Mouse (Mus musculus) hindbrain, embryonic 13.5 days (tissue): ENCODE measurements at regions not wholly inside any gene's neighbourhood (a gene's known extent, or its start where the extent isn't known, plus 50 kb on each side); places are given as distances from the start of the nearest gene placed in this dataset.

Source experiments
- ATAC-seq: fragments of 200-750 bp; cut with Nextera tagmentation; 2 replicates; pipeline ENCODE4 v1.8.0; 2017; ENCODE audit warnings: moderate TSS enrichment; ENCODE audit not compliant: low FRiP score
- H3K27ac ChIP-seq: fragments of 300-500 bp; sonication (generic); 2 replicates; pipeline ENCODE4 v1.5.1; 2015; ENCODE audit warnings: inconsistent platforms, mild to moderate bottlenecking, moderate library complexity
- H3K27me3 ChIP-seq: fragments of 300-500 bp; sonication (generic); 2 replicates; pipeline ENCODE4 v1.6.1; 2015; ENCODE audit warnings: mild to moderate bottlenecking, inconsistent platforms
- H3K36me3 ChIP-seq: fragments of 300-500 bp; sonication (generic); 2 replicates; pipeline ENCODE4 v1.6.1; 2015; ENCODE audit warnings: mild to moderate bottlenecking, inconsistent platforms
- H3K4me1 ChIP-seq: fragments of 300-500 bp; sonication (generic); replicated peaks from 2 replicates; pipeline ENCODE4 v1.6.1; 2015; ENCODE audit warnings: inconsistent platforms
- H3K4me2 ChIP-seq: fragments of 300-500 bp; sonication (generic); 2 replicates; pipeline ENCODE4 v1.6.1; 2015; ENCODE audit warnings: inconsistent platforms, mild to moderate bottlenecking, moderate library complexity
- H3K4me3 ChIP-seq: fragments of 300-500 bp; sonication (generic); 2 replicates; pipeline ENCODE4 v1.5.1; 2015; ENCODE audit warnings: mild to moderate bottlenecking, inconsistent platforms
- H3K9ac ChIP-seq: fragments of 300-500 bp; sonication (generic); 2 replicates; pipeline ENCODE4 v1.6.1; 2015; ENCODE audit warnings: mild to moderate bottlenecking, inconsistent platforms
- H3K9me3 ChIP-seq: fragments of 300-500 bp; sonication (generic); 2 replicates; pipeline ENCODE4 v1.6.1; 2016; ENCODE audit warnings: inconsistent platforms
- WGBS: fragments of 180-500 bp; shearing (Covaris S2); methylation state at CpG from one replicate; pipeline ENCODE4 v1.1.7; 2015; 5-methylcytosine and 5-hydroxymethylcytosine counted together

DNA sequence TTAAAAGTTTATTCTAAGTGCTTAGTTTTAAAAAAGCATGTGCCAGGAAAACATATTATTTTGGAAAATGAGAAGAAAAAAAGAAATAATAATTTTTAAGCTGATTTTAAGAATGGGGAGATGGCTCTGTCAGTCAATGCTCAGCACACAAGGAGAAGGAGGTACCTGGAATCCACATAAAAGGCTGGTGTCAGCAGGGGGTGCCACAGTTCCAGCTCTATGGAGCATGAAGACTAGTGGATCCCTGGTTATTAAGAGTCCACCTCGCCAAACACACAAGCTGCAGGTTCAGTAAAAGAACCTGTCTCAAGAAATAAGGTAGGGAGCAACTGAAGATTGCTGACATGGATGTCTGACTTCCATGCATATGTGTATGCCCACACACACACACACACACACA, 115.4 kb upstream of the Cacna2d3 start:
- no peaks in the 10 kb centered on the region for H3K36me3 ChIP-seq
- ATAC-seq = no peak
- no peaks in the 10 kb centered on the region for H3K27me3 ChIP-seq
- no peak overlapping the region for H3K4me3 ChIP-seq
- no peak overlapping the region for H3K4me2 ChIP-seq
- H3K9me3 ChIP-seq = 0 out of 2 replicates have a peak, but pooled peaks cover 4% of the 10 kb centered on the region
- H3K9ac ChIP-seq = no peak overlapping the region
- H3K4me1 ChIP-seq = no peaks in the 10 kb centered on the region
- H3K27ac ChIP-seq = no peak overlapping the region
- 50% methylated on average over 1 of the region's 1 CpGs for WGBS

DNA sequence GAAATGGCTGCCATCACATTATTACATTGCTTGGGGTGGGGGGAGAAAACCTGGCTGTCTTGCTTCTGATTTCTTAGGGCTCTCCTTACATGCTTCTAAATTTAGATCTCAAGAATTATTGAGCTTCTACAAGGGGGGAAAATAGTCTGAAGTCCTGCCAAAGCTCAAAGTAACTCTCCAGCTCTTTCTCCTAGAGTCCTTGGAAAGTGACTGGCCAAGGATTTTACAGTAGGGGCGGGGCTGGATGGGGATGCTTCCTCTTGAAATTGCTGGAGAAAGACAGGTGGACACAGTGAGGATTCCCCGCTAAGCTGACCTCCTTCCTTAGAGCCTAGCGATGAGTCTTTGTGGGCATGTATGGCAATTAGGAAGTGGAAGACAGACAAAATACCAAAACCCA, 117.9 kb upstream of the Cacna2d3 start:
- Histone ChIP-seq H3K9ac (no peak overlapping the region), H3K4me2 (no peak overlapping the region), H3K4me1 (no peaks in the 10 kb centered on the region), H3K9me3 (0 out of 2 replicates have a peak, but pooled peaks cover 2% of the 10 kb centered on the region), H3K4me3 (no peak overlapping the region), H3K27me3 (no peaks in the 10 kb centered on the region), H3K36me3 (no peaks in the 10 kb centered on the region), H3K27ac (no peak overlapping the region)
- ATAC-seq = no peak
- 87% methylated on average over 3 of the region's 3 CpGs for WGBS

DNA sequence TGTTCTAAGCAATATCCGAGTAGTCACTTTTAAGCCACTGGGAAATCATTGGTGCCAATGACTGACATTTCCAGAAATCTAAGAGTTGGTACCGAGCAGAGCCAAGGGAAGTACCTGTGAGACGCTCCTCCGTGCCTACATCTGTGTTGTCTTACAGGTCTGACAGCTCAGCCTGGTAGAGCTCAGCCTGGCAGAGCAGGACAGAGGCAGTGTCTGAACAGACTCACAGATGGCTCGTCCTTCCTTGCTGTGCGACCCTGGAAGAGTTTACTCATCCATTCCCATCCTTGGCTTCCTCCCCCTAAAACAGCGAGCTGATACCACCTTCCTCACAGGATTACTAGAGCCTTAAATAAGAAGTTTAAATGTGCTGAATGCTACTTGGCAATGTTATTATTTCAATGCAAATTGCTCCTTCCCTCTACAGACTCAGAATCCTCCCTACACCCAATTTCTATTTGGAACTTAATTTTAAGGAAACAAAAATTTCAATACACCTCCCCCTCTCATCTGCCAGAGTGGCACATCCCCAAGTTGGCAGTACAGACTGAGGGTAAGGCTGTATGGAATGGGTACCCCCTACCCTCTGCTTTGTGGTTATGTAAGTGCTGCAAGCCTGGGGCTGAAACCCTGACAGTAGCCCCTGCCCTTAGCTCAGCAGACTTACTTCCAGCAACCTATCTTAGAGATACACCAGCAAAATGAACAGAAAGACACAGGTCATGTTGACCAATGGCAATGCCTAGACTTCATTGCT, 119.9 kb upstream of the Cacna2d3 start:
- no peaks in the 10 kb centered on the region for H3K9me3 ChIP-seq
- no peak overlapping the region for H3K9ac ChIP-seq
- 91% methylated on average over 7 of the region's 7 CpGs for WGBS
- H3K27ac ChIP-seq = no peak overlapping the region
- no peak for ATAC-seq
- H3K4me2 ChIP-seq = no peak overlapping the region
- no peaks in the 10 kb centered on the region for H3K27me3 ChIP-seq
- H3K4me1 ChIP-seq = no peaks in the 10 kb centered on the region
- no peaks in the 10 kb centered on the region for H3K36me3 ChIP-seq
- no peak overlapping the region for H3K4me3 ChIP-seq

DNA sequence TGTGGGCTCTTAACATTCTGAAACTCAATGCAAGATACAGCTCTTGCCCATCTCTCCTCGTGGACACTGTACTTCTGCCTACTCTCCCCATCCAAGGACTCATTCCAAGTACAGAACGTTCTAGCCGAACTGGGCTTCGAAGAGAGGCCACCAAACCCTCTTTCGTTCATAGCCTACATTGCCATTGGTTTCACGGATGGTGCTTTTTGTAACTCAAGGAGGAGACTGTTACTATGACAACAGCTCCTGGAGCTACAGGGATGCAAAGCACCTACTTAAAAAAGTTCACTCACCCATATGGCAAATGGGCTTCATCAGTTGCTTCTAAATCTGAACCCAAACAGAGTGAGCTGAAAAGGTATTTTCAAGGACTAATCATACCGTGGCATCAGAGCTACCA, 120.4 kb upstream of the Selenok start:
- Histone ChIP-seq H3K4me2 (no peak overlapping the region), H3K4me1 (0 out of 2 replicates have a peak, but pooled peaks cover 3% of the 10 kb centered on the region), H3K27me3 (no peaks in the 10 kb centered on the region), H3K36me3 (no peaks in the 10 kb centered on the region), H3K9ac (no peak overlapping the region), H3K9me3 (no peaks in the 10 kb centered on the region), H3K4me3 (no peak overlapping the region), H3K27ac (no peak overlapping the region)
- 84% methylated on average over 7 of the region's 7 CpGs for WGBS
- ATAC-seq = no peak

DNA sequence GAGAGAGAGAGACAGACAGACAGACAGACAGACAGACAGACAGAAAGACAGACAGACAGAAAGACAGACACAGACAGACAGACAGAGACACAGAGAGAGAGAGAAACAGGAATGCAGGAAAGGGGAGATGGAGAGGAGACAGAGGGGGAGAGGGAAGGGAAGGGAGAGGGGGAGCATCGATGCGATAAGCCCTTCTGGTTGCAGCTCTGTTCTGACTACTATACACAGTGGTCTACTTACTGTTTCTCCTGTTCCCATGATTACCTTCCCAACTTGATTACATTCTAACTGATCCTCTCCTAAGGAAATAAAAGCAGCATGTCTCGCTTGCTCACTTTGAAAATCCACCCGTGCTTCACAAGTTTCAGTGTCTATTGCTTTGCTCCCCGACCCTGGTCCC, 116.8 kb upstream of the Selenok start:
- ATAC-seq = no peak
- 90% methylated on average over 5 of the region's 5 CpGs for WGBS
- Histone ChIP-seq H3K4me3 (no peak overlapping the region), H3K4me1 (0 out of 2 replicates have a peak, but pooled peaks cover 3% of the 10 kb centered on the region), H3K4me2 (no peak overlapping the region), H3K36me3 (no peaks in the 10 kb centered on the region), H3K9me3 (no peaks in the 10 kb centered on the region), H3K9ac (no peak overlapping the region), H3K27ac (no peak overlapping the region), H3K27me3 (no peaks in the 10 kb centered on the region)

DNA sequence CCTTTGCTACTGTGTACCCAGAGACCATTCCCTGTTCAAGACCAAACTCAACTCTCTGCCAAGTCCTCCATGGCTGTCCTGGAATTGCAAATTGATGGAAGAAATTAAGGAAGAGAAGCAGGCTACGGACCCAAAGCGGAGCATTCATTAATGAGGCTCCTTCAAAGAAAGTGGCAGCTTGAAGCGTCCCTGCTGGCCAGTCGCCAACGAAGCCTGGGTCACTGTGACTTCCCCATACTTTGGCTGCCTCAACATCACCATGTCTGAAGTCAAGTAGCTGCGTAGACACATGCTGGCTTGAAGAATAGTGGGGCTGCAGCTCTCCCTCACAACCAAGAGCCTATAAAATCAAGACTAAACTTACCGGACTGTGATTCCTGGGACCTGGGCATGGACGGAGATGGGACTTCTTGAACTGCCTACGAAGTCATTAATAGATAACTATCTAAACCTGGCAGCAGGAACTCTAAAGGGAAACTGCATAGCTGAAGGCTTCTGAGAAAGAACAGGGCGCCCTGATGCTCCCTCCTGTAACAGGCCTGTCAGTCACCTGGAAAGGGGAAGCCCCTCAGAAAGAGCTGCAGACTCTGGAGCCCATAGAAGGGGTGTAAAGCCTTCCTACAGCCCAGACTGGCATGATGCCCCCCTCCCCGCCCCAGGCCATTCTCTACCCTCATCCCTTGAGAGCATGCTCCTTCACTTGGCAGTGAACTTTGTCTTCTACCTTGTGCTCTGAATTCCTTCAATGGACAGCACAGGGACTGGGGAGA, 116.0 kb upstream of the Selenok start:
- Histone ChIP-seq H3K9ac (no peak overlapping the region), H3K36me3 (no peaks in the 10 kb centered on the region), H3K4me1 (0 out of 2 replicates have a peak, but pooled peaks cover 3% of the 10 kb centered on the region), H3K4me3 (no peak overlapping the region), H3K27me3 (no peaks in the 10 kb centered on the region), H3K9me3 (no peaks in the 10 kb centered on the region), H3K27ac (no peak overlapping the region), H3K4me2 (no peak overlapping the region)
- no peak for ATAC-seq
- WGBS = 75% methylated on average over 11 of the region's 11 CpGs

DNA sequence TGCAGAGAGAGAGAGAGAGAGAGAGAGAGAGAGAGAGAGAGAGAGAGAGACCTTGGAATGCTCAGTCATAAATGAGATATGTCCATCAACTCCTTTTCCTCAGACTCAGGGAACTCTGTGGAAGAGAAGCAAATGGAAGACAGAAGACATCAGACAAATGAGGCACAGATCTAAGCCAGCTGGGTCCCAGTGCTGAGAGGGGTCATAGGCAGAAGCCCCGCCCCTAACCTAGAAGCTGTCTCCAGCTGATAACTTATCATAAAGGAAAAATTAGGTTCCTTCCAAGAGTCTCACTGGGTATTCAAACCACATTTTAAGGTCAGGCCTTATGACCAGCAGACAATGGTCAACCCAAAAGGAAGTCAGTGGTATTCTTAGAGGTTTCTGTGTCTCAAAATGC, 106.1 kb upstream of the Selenok start:
- no peaks in the 10 kb centered on the region for H3K36me3 ChIP-seq
- no peak overlapping the region for H3K9ac ChIP-seq
- ATAC-seq = no peak
- H3K9me3 ChIP-seq = no peaks in the 10 kb centered on the region
- H3K4me1 ChIP-seq = no peaks in the 10 kb centered on the region
- no peak overlapping the region for H3K4me3 ChIP-seq
- 90% methylated on average over 1 of the region's 1 CpGs for WGBS
- no peak overlapping the region for H3K27ac ChIP-seq
- no peak overlapping the region for H3K4me2 ChIP-seq
- H3K27me3 ChIP-seq = no peaks in the 10 kb centered on the region

DNA sequence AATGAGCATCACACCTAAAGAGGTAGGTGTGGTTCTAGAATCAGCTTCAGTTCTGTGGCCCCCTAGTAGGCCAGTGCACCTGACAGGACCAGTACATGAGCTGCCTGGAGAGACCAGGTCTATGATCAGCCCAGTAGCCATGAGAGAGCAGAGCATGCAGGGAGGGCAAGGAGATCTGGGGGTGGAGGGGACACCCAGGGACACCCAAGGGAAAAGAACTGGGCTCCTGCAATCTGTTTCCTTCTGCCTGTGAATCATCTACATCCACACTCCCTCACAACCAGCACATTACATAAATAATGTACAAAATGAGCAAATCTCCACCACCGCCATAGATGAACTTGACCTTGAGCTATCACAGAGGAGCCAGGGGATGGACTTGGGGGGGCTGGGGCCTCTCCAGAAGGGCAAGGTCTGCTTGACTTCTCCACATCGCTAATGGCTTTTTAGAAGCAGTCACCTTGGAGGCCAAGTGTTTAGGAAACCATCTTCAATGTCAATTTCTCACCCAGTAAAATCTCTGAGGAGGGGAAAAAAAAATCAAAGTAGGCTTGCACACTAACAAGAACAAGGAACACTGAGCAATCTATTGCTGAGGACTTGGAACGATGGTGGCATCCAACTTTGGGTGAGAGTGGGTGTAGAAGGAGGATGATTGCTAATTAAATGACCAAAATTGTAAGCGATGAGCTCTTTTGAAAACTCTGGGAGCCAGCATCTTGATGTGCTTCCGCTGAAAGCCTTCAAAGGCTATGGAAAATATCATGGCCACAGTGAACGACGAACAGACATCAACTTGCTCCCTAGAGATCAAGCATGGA, 101.4 kb upstream of the Selenok start:
- Histone ChIP-seq H3K9ac (no peak overlapping the region), H3K36me3 (no peaks in the 10 kb centered on the region), H3K27ac (no peak overlapping the region), H3K9me3 (no peaks in the 10 kb centered on the region), H3K4me1 (no peaks in the 10 kb centered on the region), H3K4me3 (no peak overlapping the region), H3K27me3 (no peaks in the 10 kb centered on the region), H3K4me2 (no peak overlapping the region)
- 93% methylated on average over 7 of the region's 7 CpGs for WGBS
- no peak for ATAC-seq

DNA sequence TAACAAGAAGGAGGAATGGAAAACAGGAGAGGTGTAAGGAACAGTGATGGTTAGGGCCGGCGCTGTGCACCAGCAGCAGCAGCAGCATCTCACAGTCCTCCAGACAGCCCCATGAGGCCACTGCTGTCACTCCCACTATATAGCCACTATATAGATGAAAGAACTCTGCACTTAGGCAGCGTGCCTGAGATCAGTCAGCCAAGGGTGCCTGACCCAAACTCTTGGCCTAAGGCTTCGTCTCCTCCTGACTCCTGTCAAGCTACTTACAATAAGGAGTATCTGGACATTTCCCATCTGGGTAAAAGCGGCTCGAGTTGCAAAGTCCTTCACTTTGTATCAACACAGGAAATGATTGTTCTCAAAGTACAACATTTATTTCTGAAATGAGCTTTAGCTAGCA, 100.8 kb upstream of the Selenok start:
- 73% methylated on average over 6 of the region's 6 CpGs for WGBS
- no peaks in the 10 kb centered on the region for H3K27me3 ChIP-seq
- H3K4me3 ChIP-seq = no peak overlapping the region
- no peaks in the 10 kb centered on the region for H3K4me1 ChIP-seq
- no peak overlapping the region for H3K4me2 ChIP-seq
- H3K36me3 ChIP-seq = no peaks in the 10 kb centered on the region
- no peak for ATAC-seq
- no peak overlapping the region for H3K27ac ChIP-seq
- no peaks in the 10 kb centered on the region for H3K9me3 ChIP-seq
- no peak overlapping the region for H3K9ac ChIP-seq

DNA sequence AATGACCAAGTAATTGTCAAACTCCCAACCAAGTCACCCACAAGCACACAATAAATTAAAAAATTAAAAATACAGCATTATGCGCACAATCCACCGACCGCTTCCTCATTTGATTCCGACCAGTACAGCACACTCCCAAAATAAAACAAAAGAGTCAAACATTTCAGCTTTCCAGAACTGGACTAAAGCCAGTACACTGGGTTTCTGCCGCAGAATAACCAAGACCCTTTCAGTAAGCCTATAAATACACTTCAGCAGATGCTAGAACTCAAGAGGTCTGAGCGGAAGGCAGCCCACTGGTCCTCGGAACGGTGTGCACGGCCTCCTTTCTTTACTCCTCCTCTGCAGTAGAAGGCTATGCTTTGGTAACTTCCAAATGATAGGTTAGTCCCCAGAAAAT, 98.2 kb upstream of the Selenok start:
- H3K4me1 ChIP-seq = no peaks in the 10 kb centered on the region
- H3K4me2 ChIP-seq = no peak overlapping the region
- no peak overlapping the region for H3K9ac ChIP-seq
- H3K36me3 ChIP-seq = no peaks in the 10 kb centered on the region
- no peak overlapping the region for H3K4me3 ChIP-seq
- no peak for ATAC-seq
- no peaks in the 10 kb centered on the region for H3K9me3 ChIP-seq
- WGBS = 93% methylated on average over 9 of the region's 9 CpGs
- H3K27ac ChIP-seq = no peak overlapping the region
- no peaks in the 10 kb centered on the region for H3K27me3 ChIP-seq

DNA sequence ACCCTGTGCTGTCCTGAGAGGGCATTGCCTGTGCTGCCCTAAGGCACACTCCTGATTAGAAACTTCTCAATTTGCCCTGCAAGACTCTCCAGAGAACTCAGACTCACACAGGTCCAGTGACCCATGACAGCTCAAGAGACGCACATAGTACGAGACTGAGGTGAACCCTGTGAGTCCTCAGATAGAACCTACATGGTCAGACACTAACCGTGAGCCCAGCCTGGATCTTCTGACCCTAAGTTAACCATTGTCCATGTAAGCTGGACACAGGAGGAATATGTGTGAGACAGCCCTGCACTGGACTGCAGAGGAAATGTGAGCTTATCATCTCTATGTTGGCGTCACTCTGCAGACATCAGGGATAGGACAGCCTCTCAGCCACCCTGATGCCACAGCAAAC, 91.4 kb upstream of the Selenok start:
- Histone ChIP-seq H3K4me3 (no peak overlapping the region), H3K4me1 (0 out of 2 replicates have a peak, but pooled peaks cover 3% of the 10 kb centered on the region), H3K36me3 (no peaks in the 10 kb centered on the region), H3K27ac (no peak overlapping the region), H3K4me2 (no peak overlapping the region), H3K9ac (no peak overlapping the region), H3K27me3 (no peaks in the 10 kb centered on the region), H3K9me3 (no peaks in the 10 kb centered on the region)
- WGBS = 93% methylated on average over 4 of the region's 4 CpGs
- ATAC-seq = no peak

DNA sequence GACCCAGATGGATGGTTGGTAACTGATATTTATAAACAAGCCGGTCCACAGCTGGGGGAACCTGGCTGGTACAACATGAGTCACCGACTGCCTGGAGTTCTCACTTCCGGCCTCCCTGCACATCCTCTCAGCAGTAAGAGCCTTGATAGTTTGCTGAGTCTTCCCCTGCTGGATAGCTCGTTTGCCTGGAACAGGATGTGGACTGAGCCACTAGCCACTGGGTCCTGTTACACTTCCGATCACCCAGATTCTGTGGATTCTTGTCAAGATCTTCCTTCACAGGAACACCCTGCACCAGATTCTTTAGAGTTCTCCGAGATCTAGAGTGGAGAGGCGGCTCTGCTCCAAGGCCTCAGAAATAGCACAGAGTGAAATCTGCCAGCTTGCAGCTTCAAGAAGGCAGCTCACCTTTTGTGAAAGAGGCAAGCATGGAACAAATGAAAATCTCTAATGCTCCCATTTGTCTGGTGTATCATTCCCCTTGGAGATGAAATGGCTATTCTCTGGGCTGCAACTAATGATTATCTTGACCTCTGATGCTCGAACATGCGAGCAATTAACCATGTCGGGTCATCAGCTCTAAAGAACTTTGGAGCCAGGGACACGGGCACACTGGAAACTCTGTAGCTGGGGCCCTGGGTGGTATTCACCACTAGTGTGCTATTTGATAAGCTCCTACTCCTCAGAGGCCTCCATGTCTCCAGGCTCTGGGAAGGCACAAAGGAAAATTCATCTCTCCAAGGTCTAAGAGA, 90.3 kb upstream of the Selenok start:
- WGBS = 83% methylated on average over 11 of the region's 11 CpGs
- H3K27me3 ChIP-seq = no peaks in the 10 kb centered on the region
- no peak overlapping the region for H3K9ac ChIP-seq
- ATAC-seq = no peak
- H3K4me1 ChIP-seq = 0 out of 2 replicates have a peak, but pooled peaks cover 3% of the 10 kb centered on the region
- H3K4me3 ChIP-seq = no peak overlapping the region
- no peaks in the 10 kb centered on the region for H3K9me3 ChIP-seq
- H3K36me3 ChIP-seq = no peaks in the 10 kb centered on the region
- H3K4me2 ChIP-seq = no peak overlapping the region
- H3K27ac ChIP-seq = no peak overlapping the region
